Mouse (Mus musculus) limb, embryonic 15.5 days (tissue): ENCODE results near the gene Nutm1. TPM values are rescaled to one million over a fixed set of nuclear protein-coding genes. Genes with fewer than 3 reads are reported as not detected.

Source experiments
- ATAC-seq: fragments of 200-750 bp; cut with Nextera tagmentation; 2 replicates; pipeline ENCODE4 v1.8.0; 2017; ENCODE audit warnings: low read depth, moderate TSS enrichment; ENCODE audit not compliant: insufficient number of reproducible peaks, low FRiP score, low TSS enrichment
- H3K27ac ChIP-seq: fragments of 300-500 bp; sonication (generic); 2 replicates; pipeline ENCODE4 v1.5.1; 2015; ENCODE audit warnings: moderate library complexity, mild to moderate bottlenecking, inconsistent platforms
- H3K27me3 ChIP-seq: fragments of 300-500 bp; sonication (generic); 2 replicates; pipeline ENCODE4 v1.6.1; 2015; ENCODE audit warnings: inconsistent platforms
- H3K36me3 ChIP-seq: fragments of 300-500 bp; sonication (generic); 2 replicates; pipeline ENCODE4 v1.6.1; 2015; ENCODE audit warnings: inconsistent platforms
- H3K4me1 ChIP-seq: fragments of 300-500 bp; sonication (generic); 2 replicates; pipeline ENCODE4 v1.6.1; 2015; ENCODE audit warnings: inconsistent platforms
- H3K4me2 ChIP-seq: fragments of 300-500 bp; sonication (generic); 2 replicates; pipeline ENCODE4 v1.6.1; 2015; ENCODE audit warnings: mild to moderate bottlenecking, inconsistent platforms
- H3K4me3 ChIP-seq: fragments of 300-500 bp; sonication (generic); 2 replicates; pipeline ENCODE4 v1.5.1; 2015; ENCODE audit warnings: mild to moderate bottlenecking, inconsistent platforms
- H3K9ac ChIP-seq: fragments of 300-500 bp; sonication (generic); 2 replicates; pipeline ENCODE4 v1.6.1; 2015; ENCODE audit warnings: inconsistent platforms
- H3K9me3 ChIP-seq: fragments of 300-500 bp; sonication (generic); 2 replicates; pipeline ENCODE4 v1.6.1; 2016; ENCODE audit warnings: inconsistent platforms
- WGBS: fragments of 180-500 bp; shearing (Covaris S2); methylation state at CpG from one replicate; pipeline ENCODE4 v1.1.7; 2015; 5-methylcytosine and 5-hydroxymethylcytosine counted together
- polyA plus RNA-seq: library from polyadenylated mRNA; unstranded; fragments of >200 nt; fragmentation: Nextera tagmentation; extraction: Ambion mirVana; gene quantifications from 2 replicates; pipeline ENCODE4 v1.2.1, GENCODE M21; 2015

Gene Nutm1
- polyA plus RNA-seq, 1 experiment from 2014 or later: not detected

DNA sequence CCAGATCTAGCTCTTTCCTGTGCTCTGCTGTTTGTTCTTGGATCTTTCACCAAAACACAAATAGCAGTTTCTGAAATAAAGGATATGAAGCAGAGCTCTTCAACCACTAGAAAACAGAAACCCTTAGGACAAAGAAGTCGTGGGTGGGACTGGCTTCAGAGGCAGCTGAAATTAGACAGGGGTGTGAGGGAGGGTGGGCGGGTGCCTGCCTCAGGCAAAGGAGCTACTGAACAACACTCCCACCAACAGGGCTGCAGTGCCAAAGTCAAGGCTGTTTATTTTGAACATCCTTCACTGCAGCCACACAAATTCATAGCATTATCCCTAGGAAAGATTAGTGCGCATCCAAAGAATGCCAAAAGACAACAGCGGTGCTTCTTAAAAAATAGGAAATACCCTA lies 34.7 kb downstream of the Nutm1 start:
- no peaks in the 10 kb centered on the region for H3K27me3 ChIP-seq
- 53% methylated on average over 4 of the region's 4 CpGs for WGBS
- H3K9ac ChIP-seq: no peak overlapping the region
- no peak overlapping the region for H3K4me3 ChIP-seq
- no peaks in the 10 kb centered on the region for H3K36me3 ChIP-seq
- no peak for ATAC-seq
- H3K4me2 ChIP-seq: no peak overlapping the region
- H3K4me1 ChIP-seq: no peaks in the 10 kb centered on the region
- H3K9me3 ChIP-seq: no peaks in the 10 kb centered on the region
- H3K27ac ChIP-seq: no peak overlapping the region

DNA sequence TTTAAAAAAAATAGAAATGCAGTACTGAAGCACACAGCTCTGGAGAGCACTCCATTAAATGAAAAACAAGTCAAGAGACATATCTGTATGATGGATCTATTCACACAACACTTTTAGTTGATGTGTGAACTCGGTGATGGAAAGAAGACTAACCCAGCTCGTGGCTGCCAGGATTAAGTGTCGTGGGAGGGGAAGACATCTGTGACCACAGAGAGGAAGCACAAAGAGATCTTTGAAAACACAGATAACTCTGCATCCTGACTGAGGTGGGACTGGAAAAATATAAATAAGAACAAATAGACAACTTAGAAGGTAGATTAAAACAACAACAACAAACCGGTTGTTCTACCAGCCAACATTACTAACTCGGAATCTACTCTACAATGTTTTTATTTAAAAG lies 36.5 kb downstream of the Nutm1 start:
- Histone ChIP-seq H3K27me3 (no peaks in the 10 kb centered on the region), H3K27ac (no peak overlapping the region), H3K4me1 (no peaks in the 10 kb centered on the region), H3K4me2 (no peak overlapping the region), H3K9ac (no peak overlapping the region), H3K4me3 (no peak overlapping the region), H3K36me3 (no peaks in the 10 kb centered on the region), H3K9me3 (no peaks in the 10 kb centered on the region)
- WGBS: 70% methylated on average over 5 of the region's 5 CpGs
- no peak for ATAC-seq

DNA sequence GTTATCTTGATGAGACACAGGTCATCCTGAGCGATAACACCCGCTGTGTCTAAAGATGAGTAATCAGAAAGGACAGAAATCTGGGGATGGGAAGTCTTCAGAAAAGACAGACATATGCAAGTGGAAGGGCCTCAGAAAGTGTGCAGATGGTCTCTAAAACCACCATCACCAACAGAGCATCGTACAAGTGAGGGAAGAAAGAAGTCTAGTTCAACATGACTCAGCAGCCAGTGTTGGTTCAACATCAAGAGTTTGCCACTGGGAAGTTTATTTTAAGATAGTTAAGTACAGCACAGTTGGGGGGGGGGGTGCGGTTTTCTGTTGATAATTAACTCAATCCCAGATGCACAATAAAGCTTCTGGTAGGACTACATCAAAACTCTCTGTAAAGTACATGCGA lies 38.2 kb downstream of the Nutm1 start:
- H3K27me3 ChIP-seq: no peaks in the 10 kb centered on the region
- H3K9ac ChIP-seq: no peak overlapping the region
- H3K4me1 ChIP-seq: no peaks in the 10 kb centered on the region
- H3K27ac ChIP-seq: no peak overlapping the region
- no peak for ATAC-seq
- H3K4me3 ChIP-seq: no peak overlapping the region
- H3K36me3 ChIP-seq: no peaks in the 10 kb centered on the region
- H3K4me2 ChIP-seq: no peak overlapping the region
- WGBS: 83% methylated on average over 5 of the region's 5 CpGs
- H3K9me3 ChIP-seq: no peaks in the 10 kb centered on the region

DNA sequence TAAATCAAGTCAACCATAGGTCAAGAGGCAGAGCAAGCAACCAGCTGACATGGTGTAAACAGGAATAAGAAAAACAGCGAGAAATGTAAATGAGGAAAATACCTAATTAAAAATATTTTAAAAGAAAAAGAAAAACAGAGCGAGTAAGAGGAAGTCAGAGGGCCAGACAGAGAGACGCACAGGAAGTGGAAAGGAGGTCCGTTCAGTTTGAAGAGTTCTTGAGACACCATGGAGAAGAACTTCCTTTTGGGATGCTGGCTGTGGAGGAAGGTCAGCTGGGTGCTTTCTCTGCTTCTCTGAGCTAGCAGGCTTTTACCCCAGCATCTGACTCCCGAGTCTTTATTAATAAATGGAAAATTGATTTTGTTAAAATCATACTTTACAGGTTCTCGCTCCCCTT lies 41.5 kb downstream of the Nutm1 start:
- Histone ChIP-seq H3K4me1 (no peaks in the 10 kb centered on the region), H3K4me3 (no peak overlapping the region), H3K36me3 (no peaks in the 10 kb centered on the region), H3K9me3 (no peaks in the 10 kb centered on the region), H3K4me2 (no peak overlapping the region), H3K27me3 (no peaks in the 10 kb centered on the region), H3K27ac (no peak overlapping the region), H3K9ac (no peak overlapping the region)
- WGBS: 72% methylated on average over 6 of the region's 6 CpGs
- no peak for ATAC-seq

DNA sequence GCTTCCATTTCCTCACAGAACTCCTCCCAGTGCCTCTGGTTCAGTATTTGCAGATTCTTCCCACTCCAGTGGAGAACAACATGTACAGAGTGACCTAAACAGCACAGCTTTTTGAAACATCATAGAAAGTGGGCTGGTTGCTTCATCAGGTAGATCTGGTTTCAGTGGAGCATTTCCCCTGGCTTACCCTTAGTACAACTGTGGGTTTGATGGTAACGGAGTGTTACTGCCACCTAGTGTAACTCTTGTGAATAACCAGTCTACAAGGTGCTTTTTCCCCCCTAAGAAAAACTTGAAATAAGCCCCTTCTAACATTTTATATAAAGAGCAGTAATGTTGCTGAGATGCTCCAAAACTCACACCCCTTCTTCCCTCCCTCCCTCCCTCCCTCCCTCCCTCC lies 43.1 kb downstream of the Nutm1 start:
- Histone ChIP-seq H3K4me2 (no peak overlapping the region), H3K27me3 (no peaks in the 10 kb centered on the region), H3K9ac (no peak overlapping the region), H3K27ac (no peak overlapping the region), H3K4me1 (no peaks in the 10 kb centered on the region), H3K36me3 (no peaks in the 10 kb centered on the region), H3K4me3 (no peak overlapping the region), H3K9me3 (no peaks in the 10 kb centered on the region)
- 3% methylated on average over 1 of the region's 1 CpGs for WGBS
- no peak for ATAC-seq

- ATAC-seq: no peak
- H3K27ac ChIP-seq: no peak overlapping the region
- WGBS: 82% methylated on average over 2 of the region's 2 CpGs
These were observed 48.4 kb downstream of the Nutm1 start for GRCm38 (mm10) chr2:112210699-112211098.

GRCm38 (mm10) chr2:112210142-112210541 lies 48.9 kb downstream of the Nutm1 start:
- no peak overlapping the region for H3K9ac ChIP-seq
- H3K36me3 ChIP-seq: no peaks in the 10 kb centered on the region
- WGBS: 77% methylated on average over 6 of the region's 6 CpGs
- H3K27ac ChIP-seq: no peak overlapping the region
- ATAC-seq: no peak
- no peaks in the 10 kb centered on the region for H3K27me3 ChIP-seq
- no peak overlapping the region for H3K4me2 ChIP-seq
- H3K4me3 ChIP-seq: no peak overlapping the region
- H3K4me1 ChIP-seq: no peaks in the 10 kb centered on the region
- H3K9me3 ChIP-seq: no peaks in the 10 kb centered on the region

More at GRCm38 (mm10) chr2:112210699-112211098, 48.4 kb downstream of the Nutm1 start:
- Histone ChIP-seq H3K9ac (no peak overlapping the region), H3K4me3 (no peak overlapping the region), H3K27me3 (no peaks in the 10 kb centered on the region), H3K36me3 (no peaks in the 10 kb centered on the region), H3K9me3 (no peaks in the 10 kb centered on the region), H3K4me1 (no peaks in the 10 kb centered on the region), H3K4me2 (no peak overlapping the region)

DNA sequence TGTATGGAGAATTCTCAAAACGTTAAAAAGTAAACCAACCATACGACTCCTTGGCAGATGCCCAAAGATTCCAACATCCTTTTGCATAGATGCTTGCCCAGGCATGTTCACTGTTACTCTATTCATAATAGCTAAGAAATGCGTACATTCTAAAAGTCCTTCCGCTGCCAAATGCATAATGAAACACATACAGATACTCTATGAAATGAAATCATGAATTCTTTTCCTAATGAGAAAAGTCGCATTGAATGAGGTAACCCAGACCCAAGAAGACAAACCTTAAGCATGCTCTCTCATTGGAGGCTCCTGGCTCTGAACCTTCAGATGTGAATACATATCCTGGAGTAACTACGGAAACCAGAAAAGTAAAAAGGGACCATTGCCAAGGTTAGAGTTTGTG lies 56.0 kb downstream of the Nutm1 start:
- H3K27me3 ChIP-seq: no peaks in the 10 kb centered on the region
- no peaks in the 10 kb centered on the region for H3K4me1 ChIP-seq
- no peaks in the 10 kb centered on the region for H3K36me3 ChIP-seq
- WGBS: 38% methylated on average over 6 of the region's 6 CpGs
- H3K27ac ChIP-seq: no peak overlapping the region
- no peak for ATAC-seq
- H3K4me2 ChIP-seq: no peak overlapping the region
- no peak overlapping the region for H3K4me3 ChIP-seq
- no peak overlapping the region for H3K9ac ChIP-seq
- H3K9me3 ChIP-seq: no peaks in the 10 kb centered on the region

Other genes starting within 250 kb of the Nutm1 start
- not detected in 2 replicates for gene Olfr1310, start 246.6 kb downstream of the Nutm1 start, polyA plus RNA-seq
- gene Olfr1311, start 234.9 kb downstream of the Nutm1 start, polyA plus RNA-seq: not detected in 2 replicates
- not detected in 2 replicates for gene Olfr1312, start 209.1 kb downstream of the Nutm1 start, polyA plus RNA-seq
- not detected in 2 replicates for gene Olfr1313, start 181.4 kb downstream of the Nutm1 start, polyA plus RNA-seq
- gene Olfr1314, start 162.5 kb downstream of the Nutm1 start, polyA plus RNA-seq: not detected in 2 replicates
- not detected in 2 replicates for gene Olfr1315-ps1, start 143.9 kb downstream of the Nutm1 start, polyA plus RNA-seq
- gene Olfr1316, start 124.3 kb downstream of the Nutm1 start, polyA plus RNA-seq: not detected in 2 replicates
- not detected in 2 replicates for gene Olfr1317, start 119.0 kb downstream of the Nutm1 start, polyA plus RNA-seq
- gene Olfr1318, start 105.1 kb downstream of the Nutm1 start, polyA plus RNA-seq: not detected in 2 replicates
- gene Lpcat4, start 19.8 kb downstream of the Nutm1 start, polyA plus RNA-seq: 17.0 and 21.0 TPM in 2 replicates
- 185 and 207 TPM in 2 replicates for gene Nop10, start 2.6 kb upstream of the Nutm1 start, polyA plus RNA-seq
- gene Slc12a6, start 6.5 kb upstream of the Nutm1 start, polyA plus RNA-seq: 8.0 and 8.6 TPM in 2 replicates
- not detected in 2 replicates for gene Gm21985, start 7.0 kb upstream of the Nutm1 start, polyA plus RNA-seq
- 129 and 132 TPM in 2 replicates for gene Emc4, start 108.7 kb upstream of the Nutm1 start, polyA plus RNA-seq
- 47.8 and 48.9 TPM in 2 replicates for gene Katnbl1, start 119.9 kb upstream of the Nutm1 start, polyA plus RNA-seq
- 20.0 and 20.8 TPM in 2 replicates for gene Emc7, start 195.7 kb upstream of the Nutm1 start, polyA plus RNA-seq
- 0.12 and 0.21 TPM in 2 replicates for gene Chrm5, start 221.5 kb upstream of the Nutm1 start, polyA plus RNA-seq
- gene Aven, start 233.7 kb upstream of the Nutm1 start, polyA plus RNA-seq: 4.7 and 5.5 TPM in 2 replicates